Mouse (Mus musculus) layer of hippocampus, adult 8-10 months (tissue): Measurements from ENCODE around the gene Arhgap1. TPM values are rescaled to one million over a fixed set of nuclear protein-coding genes. Genes with fewer than 3 reads are reported as not detected.
"Not testable (repeated sequence)": the region's sequence is repeated elsewhere in the genome, so short reads cannot be mapped to it uniquely, and the experiment has no call there.

Source experiments
- DNase-seq, 2 experiments: peaks; one replicate each; pipeline ENCODE4 v3.0.0; 2022; ENCODE audit warnings: low spot score in 2 of 2
- total RNA-seq, 4 experiments: library from RNA; stranded (reverse); gene quantifications; 2 replicates each; pipeline ENCODE4 v1.2.4; 2022

Arhgap1 gene
- 10 to 100 TPM; 56.8 to 66.3 (median 63.1) TPM for total RNA-seq

DNA sequence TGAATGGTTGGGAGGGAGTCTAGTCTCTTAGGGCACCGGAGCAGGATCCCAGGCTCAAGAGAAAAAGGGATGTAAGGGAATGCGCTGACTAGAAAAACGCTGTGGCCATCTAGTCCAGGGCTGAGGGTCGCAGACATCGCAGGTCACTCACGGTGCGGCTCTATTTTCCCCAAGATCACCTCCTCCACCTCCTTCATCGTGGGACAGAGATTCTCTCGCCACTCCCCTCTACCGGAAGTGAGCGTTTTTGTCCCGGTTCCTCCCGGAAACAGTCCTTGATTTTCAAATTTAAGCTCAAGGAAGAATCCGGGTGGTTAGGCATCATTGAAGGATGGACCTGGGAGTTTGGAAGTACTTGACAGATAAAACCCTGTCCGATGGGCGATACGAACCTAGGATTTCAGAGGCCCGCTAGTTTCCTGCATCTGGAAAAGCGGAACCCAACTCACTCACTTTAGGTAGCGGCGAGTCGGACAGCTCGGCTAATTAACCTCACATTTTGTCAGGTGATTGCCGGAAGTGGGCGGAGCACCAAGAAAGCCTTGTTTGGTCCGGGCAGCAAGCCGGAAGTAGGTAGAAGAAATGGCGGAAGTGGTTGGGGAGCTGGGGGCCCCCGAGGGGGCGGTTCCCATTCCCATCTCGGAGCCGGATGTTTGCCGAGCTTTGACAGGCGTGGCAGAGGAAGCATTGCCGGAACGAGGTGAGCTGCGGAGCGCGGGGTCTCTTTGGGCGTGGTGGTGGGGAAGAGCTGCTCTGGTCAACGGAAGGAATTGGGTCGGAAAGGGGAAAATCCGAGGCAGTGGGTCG is at the start of gene Arhgap1, which contains the start of gene Zfp408:
Gene Arhgap1 (plus strand): TSS at position 308 of the 807 bp plus-strand sequence.
Gene Zfp408 (minus strand): TSS at position 239 of the 807 bp plus-strand sequence.
- DNase-seq: peak; percentile 95 to 98

DNA sequence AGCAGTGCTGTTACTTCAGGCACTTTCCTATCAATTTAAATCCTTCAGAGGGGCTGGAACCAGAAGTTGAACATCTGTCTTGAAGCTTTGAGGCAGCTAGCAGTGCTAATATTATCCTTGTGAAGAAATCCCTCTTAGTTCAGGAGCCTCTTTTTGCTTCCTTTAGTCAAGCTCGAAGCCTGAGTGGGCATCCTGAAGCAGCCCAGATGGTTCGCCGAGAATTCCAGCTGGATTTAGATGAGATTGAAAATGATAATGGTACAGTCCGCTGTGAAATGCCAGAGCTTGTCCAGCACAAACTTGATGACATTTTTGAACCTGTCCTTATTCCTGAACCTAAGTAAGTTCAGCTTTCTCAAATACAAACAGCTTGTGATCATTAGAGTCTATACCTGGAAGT is 49.2 kb upstream of the Arhgap1 start:
- DNase-seq: peak in 1 of 2 experiments; percentile 34

DNA sequence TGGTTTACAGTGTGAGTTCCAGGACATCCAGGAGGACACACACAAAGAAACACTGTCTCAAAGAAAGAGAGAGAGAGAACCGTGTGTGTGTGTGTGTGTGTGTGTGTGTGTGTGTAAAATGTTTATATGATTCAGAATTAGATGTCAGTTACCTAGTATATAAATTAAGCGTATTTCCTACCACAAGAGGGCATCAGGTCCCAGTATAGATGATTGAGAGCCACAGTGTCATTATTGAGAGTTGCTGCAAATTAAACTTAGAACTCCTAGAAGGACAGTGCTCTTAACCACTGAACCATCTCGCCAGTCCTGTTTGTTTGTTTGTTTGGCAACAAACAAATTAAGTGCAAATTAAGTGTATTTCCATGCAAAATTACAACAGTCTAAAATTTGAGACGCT is 47.3 kb upstream of the Arhgap1 start:
- no peak for DNase-seq

DNA sequence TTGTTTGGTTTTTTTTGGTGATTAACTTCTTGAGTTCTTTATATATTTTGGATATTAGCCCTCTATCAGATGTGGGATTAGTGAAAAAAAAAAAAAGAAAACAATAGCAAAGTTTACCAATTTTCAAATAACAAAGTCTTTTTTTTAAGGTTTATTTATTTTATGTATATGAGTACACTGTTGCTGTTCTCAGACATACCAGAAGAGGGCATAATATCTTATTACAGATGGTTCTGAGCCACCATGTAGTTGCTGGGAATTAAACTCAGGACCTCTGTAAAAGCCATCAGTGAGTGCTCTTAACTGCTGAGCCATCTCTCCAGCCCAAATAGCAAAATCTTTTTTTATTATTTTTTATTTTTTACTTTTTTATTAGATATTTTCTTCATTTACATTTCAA is 40.3 kb upstream of the Arhgap1 start:
- not testable (repeated sequence) for DNase-seq

DNA sequence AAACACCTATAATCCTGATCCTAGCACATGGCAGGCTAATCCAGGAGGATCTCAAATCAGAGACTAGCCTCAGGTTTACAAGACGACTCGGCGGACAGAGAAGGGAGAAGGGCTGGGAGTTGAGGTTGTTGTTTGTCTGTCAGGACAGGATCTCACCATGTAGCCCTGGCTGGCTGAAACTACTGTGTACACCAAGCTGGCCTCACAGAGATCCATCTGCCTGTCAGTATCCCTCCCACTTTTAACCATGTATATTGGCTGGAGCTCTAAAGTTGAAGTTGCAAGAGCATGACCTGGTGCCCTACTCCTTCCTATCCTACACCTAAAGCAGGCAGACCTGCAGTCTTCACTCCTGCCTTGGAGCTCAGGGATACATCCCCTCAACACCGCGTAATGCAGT is 27.3 kb upstream of the Arhgap1 start:
- DNase-seq: no peak

DNA sequence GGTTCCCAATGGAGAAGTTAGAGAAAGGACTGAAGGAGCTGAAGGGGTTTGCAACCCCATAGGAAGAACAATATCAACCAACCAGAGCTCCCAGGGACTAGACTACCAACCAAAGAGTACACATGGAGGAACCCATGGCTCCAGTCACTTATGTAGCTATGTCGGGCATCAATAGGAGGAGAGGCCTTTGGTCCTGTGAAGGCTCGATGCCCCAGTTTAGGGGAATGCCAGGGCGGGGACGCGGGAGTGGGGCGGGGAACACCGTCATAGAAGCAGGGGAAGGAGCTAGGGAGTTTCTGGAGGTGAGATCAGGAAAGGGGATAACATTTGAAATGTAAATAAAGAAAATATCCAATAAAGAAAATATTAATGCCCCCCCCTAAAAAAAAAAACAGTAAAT is 26.3 kb upstream of the Arhgap1 start:
- DNase-seq: not testable (repeated sequence)

DNA sequence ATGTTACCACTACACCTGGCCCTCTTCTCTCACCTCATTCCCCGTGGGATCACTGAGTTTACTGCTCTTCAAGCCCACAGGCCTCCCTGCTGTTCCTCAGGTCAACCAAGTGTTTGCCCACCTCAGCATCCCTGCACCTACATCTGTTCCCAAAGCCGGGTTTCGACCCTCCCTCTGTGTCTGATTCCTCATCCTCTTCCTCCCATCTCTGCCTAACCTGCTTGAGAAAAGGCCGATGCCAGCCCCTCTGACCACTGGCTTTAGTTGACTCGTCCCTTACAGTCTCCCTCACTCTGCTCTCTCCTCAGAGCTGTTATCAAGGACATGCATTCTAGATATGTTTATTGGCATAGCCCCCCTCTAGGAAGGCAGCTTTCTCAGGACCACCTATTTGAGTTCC is 22.2 kb upstream of the Arhgap1 start:
- DNase-seq: no peak

DNA sequence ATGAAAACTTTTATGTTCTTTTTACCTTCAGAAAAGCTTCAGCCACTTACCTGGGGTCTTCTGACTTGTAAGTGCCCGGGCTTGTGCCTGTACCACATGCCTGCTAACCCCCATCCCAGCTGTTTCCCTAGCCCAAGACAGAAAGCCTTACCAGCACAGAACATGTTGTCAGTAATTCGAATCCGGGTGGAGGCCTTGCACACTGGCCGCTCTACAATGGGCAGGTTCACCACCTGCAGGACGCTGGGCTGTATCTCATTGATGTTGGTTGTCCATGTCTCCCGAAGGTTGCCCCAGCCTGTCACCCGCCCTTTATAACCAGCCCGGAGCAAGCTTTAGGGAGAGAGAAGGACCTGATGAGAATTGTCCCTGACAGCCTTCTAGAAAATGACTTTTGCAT is 21.5 kb upstream of the Arhgap1 start:
- DNase-seq: no peak

DNA sequence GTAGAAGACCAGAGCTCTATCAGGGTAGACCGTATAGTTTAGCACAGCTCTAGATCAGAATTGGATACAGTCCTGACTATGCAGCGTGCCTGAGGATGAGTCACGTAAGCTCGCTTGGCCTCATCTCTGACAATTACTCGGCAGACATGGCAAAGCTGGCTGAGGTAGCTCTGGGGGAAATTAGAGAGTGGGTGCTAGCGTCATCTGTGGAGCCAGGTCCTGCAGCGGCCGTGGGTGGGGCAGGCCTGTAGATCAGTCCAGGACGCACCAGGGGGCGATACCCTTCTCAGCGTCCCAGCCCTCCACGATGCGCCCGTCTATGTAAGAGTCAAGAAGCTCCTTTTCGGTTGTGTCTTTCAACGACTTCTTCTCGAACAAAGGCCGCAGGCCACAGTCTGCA is 20.0 kb upstream of the Arhgap1 start:
- peak in 1 of 2 experiments; percentile 45 for DNase-seq

DNA sequence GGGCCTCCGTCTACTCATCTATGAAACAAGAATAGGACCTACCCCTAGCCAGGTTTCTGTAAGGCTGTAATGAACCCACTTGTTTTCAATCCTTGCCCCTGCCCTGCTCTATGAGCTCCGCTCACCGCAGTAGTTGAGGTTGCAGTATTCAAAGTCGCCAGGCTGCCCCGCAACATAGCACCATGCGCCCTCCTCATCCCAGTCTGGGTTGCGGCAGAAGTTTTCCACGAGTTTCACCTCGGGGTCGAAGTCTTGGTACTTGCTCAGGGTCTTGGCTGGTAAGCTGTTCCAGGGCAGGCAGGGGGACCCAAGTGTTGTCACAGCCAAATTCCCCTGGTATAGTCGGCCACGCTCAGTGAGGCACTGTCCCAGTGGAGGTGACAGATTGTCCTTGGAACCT is 19.3 kb upstream of the Arhgap1 start:
- no peak for DNase-seq

DNA sequence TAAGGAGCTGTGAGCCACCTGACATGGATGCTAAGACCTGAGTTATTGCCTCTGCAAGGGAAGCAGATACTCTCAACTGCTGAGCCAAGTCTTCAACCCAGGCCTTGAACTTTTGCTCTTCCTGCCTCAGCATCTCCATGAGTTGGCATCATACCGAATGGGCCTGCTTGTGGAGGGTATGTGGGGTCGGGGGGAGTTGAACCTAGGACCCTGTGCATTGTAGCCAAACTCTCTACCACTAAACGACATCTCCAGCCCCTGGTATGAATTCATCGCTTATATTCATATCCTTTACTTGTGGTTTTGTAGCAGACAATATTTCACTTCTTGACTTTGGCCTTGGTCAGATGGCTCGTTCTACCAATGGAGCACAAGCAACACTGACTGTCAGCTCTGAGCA is 17.8 kb upstream of the Arhgap1 start:
- no peak for DNase-seq

DNA sequence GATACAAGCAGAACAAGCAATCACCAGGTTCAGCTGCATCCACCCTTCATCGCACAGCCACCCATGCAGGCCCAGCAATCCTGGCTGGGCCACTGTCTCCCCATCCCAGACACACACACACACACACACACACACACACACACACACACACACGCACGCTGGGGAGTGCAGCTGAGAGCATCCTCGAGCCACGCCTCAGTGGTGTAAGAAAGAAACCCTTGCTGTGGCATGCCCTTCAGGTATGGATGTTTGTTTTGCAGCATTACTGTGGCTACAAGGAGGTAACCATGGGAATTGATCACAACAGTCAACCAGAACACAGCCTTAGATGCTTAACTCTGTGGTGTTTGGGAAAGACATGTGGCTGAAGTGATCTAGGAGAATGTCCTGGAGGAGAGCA is 17.3 kb upstream of the Arhgap1 start:
- no peak for DNase-seq

DNA sequence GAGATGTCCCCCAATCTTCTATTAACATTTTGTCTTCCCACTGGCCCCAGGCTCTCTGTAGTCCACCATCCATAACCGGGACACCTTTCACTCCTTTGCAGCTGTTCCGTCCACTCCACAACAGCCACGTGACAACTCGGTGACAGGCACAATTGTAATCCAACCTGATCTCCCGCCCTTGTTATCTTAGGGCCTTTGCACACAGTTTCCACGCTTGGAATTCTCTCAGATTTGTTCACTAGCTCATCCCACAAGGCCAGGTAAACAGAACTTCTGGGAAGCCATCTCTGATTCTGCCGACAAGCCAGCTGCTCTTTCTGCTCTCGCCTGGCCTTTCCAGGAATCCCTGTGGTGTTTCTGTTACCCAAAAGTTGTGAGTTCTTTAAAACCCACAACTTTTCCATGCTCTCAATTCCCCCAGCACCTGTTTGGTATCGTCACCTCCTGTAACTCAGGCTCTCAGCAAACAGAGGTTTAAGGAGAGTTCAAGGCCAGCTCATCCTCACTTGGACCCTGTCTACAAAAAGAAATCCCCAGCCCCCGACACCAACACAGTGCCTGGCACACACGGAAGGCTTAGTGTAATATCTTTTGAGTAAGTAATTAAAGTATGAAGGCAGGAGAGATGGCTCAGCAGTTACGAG is 16.2 kb upstream of the Arhgap1 start:
- DNase-seq: no peak

DNA sequence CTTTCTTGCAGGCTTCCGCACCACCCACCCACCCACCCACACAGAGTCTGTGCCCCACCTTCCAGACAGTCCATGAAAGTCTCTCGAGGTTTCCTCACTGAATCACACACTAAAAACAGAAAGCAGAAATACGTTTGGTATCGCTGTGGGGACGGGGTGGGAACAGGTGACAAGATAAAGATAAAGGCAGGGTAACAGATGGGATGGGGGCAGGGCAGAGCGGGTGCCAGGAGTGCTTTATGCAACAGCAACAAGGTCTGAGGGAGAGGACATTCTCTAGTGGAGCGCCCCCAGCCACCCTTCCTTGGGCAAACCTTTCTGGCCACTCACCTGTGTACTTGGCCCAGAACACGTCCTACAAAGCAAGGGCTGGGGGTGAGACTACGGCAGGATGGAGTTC is 14.8 kb upstream of the Arhgap1 start:
- no peak for DNase-seq

DNA sequence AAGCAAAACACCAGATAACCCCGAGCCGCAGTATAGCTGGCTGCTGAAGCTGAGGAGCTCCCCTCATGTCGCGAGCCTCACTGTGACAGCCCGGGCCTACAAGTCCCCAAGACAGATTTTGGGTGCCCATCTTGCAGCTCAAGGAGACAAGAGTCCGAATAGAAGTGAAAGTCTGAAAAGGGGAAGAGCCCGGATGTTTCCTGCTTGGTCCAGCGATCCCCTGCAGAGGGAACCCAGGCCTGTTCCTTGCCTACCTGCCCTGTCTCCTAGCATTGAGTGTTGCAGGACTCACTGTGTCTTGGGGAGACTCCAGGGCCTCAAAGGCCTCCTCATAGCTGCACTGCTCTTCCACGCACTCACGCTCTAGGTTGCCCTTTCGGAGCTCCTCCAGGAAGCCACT is 14.2 kb upstream of the Arhgap1 start:
- DNase-seq: no peak

DNA sequence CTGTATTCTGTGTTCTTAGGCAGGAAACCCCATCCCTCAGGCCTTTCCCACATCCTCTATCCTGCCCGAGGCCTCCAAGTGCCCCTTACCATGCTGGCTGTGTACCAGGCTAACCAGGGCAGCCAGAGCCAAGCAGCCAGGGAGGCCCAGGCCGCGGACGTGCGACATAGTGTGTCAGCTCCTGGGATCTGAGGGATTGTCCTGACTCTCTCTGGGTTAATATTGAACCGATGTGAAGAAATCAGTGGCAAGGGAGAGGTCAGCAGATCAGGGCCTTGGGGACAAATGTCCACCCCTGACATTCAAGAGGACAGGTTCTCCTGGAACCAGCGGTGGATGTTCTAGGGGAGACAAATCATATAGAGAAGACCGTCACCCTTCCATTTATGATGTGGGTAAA is 13.4 kb upstream of the Arhgap1 start, which contains the start of gene F2:
Gene F2 (minus strand): TSS at position 186 of the 400 bp plus-strand sequence.
- no peak for DNase-seq

DNA sequence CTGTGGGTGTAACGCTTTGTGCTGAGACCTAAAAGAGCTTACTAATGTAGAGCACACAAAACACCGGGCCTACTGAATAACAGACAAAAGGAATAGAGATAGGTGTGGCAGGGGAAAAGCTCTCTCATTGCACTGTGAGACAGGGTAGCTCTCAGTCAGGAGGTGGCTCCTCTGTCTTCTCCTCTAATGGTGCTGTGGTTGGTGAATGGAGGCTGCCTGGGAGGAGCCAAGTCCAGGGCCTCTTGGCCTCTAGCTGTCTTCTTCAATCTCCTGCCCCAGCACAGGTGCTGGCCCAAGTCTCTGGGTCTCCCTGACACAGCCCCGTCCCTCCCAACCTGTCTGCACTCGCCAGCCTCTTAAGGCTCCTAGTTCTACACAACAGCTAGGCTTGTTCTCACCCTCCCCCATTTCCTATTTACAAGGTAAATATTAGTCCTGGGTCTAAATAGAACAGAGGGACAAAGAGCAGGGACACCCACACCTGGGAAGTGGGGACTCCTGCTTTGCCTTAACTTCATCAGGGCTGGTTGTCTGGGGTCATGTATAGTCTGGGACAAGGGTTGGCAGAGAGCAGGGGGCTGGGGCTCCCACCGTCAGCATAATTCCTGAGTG is 12.8 kb upstream of the Arhgap1 start:
- DNase-seq: no peak

DNA sequence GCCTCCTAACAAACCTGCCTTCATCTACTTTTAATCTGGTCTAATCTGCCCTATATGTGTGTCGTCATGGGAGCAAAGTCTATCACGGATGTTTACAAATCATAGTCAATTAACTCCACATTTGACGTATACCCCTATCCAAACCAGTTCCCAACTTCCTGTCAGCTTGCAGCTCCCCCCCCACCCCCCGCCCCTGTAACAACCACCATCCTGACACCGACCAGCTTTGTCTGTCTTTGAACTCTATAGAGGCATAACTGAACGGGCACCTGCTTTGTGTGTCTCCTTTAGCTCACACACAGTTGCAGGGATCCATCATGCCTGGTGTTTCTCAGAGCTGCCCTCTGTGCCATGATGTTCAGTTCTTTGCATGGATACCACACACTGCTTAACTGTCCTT is 10.7 kb upstream of the Arhgap1 start:
- no peak for DNase-seq

DNA sequence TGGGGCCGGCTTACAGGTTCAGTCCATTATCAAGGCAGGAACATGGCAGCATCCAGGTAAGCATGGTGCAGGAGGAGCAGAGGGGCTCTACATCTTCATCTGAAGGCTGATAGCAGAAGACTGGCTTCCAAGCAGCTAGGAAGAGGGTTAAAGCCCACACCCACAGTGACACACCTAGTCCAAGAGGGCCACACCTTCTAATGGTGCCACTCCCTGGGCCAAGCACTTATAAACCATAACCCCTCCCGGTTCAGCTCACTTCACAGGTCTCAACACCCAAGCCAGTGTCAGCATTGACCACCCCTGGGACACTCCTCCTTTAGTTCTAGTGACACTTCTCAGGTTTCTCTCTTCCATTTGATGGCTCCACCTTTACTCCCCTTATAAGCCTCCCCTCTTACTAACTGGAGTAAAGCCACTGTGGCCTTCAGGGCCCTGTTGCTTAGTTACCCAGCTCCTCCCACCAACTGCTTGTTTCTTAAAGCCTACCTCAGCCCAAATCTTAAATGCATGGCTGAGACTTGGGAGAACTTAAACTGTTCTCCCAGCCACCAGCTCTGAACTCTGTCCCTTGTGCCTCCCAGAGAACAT is 6.7 kb upstream of the Arhgap1 start:
- no peak for DNase-seq

DNA sequence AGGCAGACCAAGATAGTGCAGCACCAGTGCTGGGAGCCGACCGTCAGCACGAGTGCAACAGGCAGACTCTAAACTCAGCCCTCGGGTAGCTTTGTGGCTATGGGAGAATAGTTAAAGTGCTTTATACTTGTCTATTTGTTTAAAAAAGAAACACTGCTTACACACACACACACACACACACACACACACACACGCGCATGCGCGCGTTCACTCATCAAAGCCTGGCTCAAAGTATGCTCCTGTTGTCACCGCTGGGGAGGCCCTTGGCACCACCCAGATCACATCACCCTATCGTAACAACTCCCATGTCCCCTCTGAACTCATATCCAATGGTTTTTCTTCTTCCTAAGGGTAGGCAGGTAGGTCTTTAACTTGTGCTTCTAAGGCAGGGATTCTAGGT is 5.6 kb upstream of the Arhgap1 start:
- no peak for DNase-seq

DNA sequence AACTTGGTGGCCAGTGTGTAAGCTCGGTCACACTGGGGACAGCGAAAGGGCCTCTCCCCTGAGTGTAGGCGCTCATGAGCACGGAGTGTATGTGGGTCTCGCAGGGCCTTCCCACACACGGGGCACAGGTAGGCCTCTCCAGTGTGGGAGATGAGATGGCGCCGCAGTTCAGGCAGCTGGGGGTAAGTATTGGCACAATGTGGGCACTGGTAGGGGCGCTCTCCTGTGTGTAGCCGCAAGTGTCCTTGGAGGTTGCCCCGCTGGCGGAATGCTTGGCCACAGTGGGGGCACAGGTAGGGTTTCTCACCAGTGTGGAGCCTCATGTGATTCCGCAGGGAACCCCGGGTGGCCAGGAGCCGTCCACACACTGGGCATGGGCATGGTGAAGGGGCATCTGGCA is 4.3 kb upstream of the Arhgap1 start:
- DNase-seq: no peak

DNA sequence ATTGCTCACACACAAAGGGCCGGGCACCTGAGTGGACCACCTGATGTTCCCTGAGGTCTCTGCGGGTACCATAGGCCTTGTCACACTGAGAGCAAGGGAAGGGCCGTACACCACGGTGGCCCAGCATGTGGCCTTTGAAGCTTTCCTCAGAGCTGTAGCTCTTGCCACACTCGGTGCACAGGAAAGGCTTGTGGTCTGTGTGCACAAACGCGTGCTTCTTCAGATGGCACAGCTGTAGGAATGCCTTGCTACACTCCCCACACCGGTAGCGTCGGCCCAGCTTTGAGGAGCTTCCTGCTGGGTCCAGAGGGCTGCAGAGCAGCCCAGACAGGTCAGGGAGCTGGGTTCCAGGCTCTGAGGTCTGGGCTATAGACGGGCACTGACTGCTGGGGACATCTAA is 3.8 kb upstream of the Arhgap1 start:
- DNase-seq: no peak
